Mouse (Mus musculus) gonadal fat pad, adult 2 months (tissue): ENCODE results near the gene Mapkapk2. TPM values are rescaled to one million over a fixed set of nuclear protein-coding genes. Genes with fewer than 3 reads are reported as not detected.

ENCODE experiments used
- DNase-seq: peaks from one replicate; pipeline ENCODE4 v3.0.0-alpha.2; 2012; ENCODE audit warnings: low read depth
- polyA plus RNA-seq: library from polyadenylated mRNA; depleted of rRNA; stranded (reverse); fragments of >200 nt; gene quantifications from 2 replicates; pipeline ENCODE4 v1.2.3, GENCODE M21; 2012

Gene Mapkapk2
- polyA plus RNA-seq, 1 experiment: 90.6 TPM

DNA sequence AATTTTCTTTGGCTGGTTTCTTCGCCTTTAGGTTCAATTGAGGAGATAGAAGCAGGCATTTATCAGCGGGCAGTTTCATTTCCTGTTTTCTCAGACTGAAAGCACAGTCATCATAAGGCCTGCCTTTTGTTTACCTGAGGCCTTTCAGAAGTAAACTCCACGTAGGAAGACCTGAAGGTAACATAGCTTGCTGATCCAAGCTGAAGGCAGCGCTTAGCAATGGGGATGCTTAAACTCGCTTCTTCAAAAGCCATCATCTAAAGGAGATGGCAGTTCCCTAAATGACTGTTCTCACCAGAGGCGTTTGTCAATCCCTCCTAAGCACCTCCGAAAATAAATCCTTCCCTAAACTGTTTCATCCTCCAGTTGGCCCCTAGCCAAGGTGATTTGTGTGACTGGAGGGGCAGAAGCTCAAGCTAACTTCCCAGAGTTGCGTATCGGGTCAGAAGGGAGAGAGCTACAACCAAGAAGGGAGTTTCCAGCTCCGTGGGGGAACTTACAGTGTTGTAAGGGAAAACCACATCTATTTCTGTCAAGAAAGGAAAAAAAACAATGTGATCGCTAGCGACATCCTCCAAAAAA, 13.0 kb upstream of the Mapkapk2 start:
- DNase-seq: no peak

GRCm38 (mm10) chr1:131107575-131108308, 10.1 kb upstream of the Mapkapk2 start:
- no peak for DNase-seq

DNA sequence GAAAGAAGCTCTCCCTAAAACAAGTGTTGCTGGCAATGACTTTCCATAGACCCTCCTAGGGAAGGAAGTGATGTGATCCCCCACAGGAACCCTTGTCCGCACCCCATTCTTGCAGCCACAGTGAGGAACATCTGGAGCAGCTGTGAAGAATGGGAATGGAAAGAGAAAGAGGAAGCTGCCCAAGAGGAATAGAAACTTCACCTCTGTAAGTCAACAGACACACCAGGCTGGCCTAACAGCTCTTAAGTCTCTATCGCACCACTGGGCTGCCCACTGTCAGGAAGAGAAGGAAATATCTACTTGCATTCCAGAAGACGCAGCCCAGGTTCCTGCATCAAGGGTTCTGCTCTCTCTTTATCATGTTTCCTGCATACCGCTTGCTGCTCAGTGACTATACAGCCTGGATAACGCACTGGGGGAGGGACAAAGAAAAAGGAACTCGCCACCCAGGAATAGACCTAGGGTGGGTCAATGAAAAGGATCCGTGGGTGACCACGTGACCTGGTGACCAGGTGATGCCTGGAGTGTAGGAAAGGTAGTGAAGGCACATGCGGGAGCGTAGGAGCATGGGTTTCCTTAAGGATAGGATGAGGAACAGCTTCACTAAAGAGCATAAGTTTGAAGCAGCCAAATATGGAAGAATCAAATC, 6.3 kb upstream of the Mapkapk2 start:
- no peak for DNase-seq

GRCm38 (mm10) chr1:131100808-131101207, 3.2 kb upstream of the Mapkapk2 start:
- DNase-seq: no peak

DNA sequence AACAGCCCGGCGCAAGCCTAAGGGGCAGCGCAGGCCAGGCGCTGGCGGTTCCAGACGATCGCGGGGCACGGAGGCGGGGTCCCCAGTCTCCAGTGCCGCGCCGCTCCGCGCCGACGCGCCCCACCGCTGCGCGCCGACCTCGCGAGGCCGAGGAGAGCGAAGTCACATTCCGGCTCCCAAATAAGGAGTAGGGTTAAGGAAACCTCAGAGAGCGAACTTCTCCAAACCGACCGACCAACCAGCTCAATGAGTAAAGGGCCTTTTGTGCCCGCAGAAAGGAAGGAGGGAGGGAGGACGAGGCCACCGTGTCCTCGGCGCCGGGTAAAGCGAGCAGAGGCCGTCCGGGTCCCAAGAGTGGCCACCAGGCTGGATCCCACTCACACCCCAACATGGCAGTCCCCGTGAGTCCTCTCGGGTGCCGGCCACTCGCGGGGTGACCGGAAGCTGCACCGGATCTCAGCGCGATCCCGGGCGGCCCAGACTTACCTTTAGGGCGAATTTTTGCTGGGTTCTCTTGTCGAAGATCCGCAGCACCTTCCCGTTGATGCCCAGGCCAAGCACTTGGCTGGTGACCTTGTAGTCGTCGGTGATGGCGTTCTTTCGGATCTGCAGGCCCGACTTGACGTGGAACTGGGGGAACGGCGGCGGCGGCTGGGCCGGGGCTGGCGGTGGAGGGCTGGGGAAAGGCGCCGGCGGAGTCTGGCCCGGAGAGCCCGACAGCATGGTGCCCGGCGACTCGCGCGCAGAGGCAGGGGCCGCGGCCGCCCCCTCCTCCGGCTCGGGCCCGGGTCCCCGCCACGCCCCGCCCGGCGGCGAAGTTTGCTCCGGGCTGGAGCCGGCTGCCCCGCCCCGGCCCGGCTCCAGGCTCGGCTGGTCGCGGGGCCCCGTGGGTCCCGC, 575 bp downstream of the Mapkapk2 start:
- no peak for DNase-seq

DNA sequence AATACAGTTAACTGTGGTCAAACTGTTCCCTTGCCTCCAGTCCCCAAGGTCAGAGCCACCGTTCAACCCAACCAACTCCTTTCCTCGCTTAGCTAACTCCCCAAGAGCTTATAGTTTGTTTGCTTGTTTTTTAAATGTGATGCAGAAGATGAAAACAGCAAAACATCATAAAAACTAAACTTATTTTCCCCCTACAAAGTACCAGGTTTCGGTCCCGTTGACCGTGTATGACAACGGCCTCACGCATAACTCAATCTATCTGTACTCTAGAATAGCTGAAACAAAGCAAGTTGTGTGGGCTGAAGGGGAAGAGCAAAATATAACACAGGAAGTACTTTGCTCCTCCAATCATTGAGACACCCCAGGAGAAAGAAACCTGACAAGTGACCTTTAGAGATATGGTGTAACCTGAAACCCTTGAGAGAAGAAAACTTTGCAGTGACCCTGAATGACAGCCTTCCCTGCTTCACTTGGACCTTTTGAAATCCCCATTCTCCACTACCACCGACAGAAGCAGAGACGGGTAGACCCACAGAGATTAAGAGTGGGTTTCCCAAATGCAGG, 1.4 kb downstream of the Mapkapk2 start:
- no peak for DNase-seq

- no peak for DNase-seq
These were observed 2.1 kb downstream of the Mapkapk2 start for GRCm38 (mm10) chr1:131095574-131095973.

DNA sequence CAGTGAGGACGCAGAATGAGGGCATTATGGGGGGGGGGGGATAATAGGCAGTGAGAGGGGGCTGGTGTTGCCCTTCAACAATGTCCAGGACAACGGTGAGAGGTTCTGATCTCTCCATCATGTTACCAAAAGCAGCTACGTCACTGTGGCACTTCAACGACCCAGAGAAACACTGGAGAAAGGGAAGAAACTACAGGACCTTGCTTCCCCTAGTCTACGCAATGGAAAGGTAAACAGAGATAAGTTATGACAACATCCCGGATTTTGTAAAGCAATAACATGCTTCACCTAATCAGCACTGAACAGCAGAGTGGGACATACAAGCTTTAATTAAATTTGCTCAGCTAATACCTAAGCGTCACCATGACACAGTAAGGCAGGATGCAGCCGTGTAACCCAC, 3.7 kb downstream of the Mapkapk2 start:
- no peak for DNase-seq

- DNase-seq: no peak
These were observed 4.8 kb downstream of the Mapkapk2 start for GRCm38 (mm10) chr1:131092846-131093245.

DNA sequence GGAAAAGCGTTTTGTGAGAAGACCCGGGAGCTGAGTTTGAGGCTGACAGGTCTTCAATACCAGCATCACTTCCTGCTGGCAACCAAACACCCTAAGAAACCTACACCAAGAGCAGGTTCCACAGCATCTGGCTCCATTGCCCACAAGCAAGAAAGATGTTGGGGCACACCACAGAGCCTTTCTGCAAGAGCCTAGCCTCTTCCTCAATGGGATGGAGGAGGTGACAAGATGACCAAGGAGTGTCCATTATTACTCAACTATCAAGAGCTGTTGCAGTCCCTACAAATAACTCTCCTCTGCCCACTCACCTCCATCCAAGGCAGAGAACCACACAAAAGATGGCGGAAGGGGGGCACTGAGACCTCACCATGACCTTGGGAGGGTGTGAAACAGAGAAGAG, 5.5 kb downstream of the Mapkapk2 start:
- DNase-seq: no peak

- DNase-seq: no peak
These were observed 6.1 kb downstream of the Mapkapk2 start for GRCm38 (mm10) chr1:131091481-131091880.

GRCm38 (mm10) chr1:131090877-131091276, 6.7 kb downstream of the Mapkapk2 start:
- no peak for DNase-seq

DNA sequence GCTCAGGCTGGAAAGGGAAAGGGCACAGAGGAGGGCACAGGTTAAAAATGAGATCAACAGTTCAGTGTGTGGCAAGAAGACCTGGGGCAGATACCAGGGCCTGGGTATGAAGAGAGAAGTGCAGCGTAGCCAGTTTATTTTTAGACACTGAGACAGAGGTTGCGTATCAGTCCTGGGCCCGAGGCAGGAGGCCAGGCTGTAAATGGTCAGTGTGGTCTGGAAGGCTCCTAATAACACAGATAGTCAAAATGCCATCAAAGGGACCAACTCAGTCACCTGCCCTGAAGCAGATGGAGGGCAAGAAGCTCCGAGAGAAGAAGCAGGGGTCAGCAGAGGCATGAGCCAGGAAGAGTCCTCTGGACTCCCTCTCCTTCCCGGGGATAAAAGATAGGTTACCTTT, 7.4 kb downstream of the Mapkapk2 start:
- DNase-seq: no peak

- no peak for DNase-seq
These were observed 8.0 kb downstream of the Mapkapk2 start for GRCm38 (mm10) chr1:131089525-131090127.

DNA sequence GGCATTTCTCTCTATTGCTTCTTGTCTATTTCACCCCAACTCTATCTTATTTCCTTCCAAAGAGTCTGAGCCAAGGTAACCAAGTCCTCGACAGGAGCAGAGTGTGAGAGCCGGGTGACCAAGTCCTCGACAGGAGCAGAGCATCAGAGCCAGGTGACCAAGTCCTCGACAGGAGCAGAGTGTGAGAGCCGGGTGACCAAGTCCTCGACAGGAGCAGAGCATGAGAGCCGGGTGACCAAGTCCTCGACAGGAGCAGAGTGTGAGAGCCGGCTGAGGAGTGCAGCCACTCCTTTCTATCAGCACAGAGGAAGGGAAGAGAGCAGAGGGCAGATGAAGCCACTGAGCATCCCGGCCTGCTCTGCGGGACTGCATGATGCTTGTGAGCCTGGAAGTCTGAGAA, 9.1 kb downstream of the Mapkapk2 start:
- DNase-seq: no peak

- no peak for DNase-seq
These were observed 10.7 kb downstream of the Mapkapk2 start for GRCm38 (mm10) chr1:131086907-131087306.

DNA sequence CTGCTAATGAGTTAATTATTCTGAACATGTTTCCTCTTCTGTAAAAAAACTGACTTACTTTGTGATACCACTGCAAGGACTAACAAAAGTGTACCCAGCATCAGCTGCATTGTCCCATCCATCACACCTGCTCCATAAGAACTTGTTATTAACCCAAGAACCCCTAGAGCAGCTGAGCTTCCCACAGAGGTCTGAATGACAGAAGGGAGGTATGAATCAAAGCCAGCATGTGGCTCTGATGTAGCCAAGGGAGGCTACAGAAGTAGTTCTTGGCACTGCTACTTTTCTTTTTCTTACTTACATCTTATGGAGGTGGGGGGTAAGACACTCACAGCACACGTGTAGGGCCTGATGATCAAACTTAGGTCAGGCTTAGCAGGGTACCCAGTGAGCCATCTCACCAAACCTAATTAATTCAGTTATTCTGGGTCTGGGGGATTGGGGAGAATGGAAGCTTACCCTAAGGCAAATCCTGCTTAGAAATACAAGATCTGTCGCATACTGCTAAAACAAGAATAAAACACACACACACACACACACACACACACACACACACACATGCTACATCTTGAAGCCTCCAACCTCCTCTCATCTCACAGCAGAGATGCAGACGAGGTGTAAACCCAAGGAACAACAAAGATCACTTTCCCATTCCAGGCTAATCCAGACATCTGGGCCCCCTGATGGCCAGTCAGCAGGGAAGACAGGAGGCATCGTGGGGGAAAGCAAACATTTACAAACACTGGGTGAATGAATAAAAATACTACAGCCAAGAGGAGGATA, 11.5 kb downstream of the Mapkapk2 start:
- DNase-seq: no peak

DNA sequence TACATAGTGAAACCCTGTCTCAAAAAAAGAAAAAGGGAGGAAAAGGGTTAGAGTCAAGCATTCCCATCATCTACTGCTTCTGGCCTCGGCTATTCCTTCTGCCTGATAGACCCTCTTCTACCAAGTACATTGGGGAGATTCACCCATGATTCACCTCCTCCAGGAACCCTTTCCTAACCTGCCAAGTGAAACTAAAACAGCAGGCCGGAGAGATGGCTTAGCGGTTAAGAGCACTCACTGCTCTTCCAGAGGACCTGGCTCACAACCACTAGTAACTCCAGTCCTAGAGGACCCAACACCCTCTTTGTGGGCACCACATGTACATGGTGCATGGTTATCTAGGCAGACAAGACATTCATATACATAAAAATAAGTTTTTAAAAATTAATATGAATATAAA, 12.4 kb downstream of the Mapkapk2 start:
- DNase-seq: no peak

- no peak for DNase-seq
These were observed 13.3 kb downstream of the Mapkapk2 start for GRCm38 (mm10) chr1:131084289-131084688.

GRCm38 (mm10) chr1:131083609-131084008, 14.0 kb downstream of the Mapkapk2 start:
- DNase-seq: no peak

- DNase-seq: no peak
These were observed 14.5 kb downstream of the Mapkapk2 start for GRCm38 (mm10) chr1:131083122-131083521.
